Mouse (Mus musculus) regulatory T cell (primary cell): ENCODE data around the gene Cbr2.

ENCODE experiments used
- in situ Hi-C: fragments of 300-600 bp; cut with MboI, MseI; formaldehyde crosslinking; loops from one replicate; pipeline ENCODE4 v1.15.1; 2025; ENCODE audit warnings: high pct_unique_total_duplicates

The Cbr2 gene

DNA sequence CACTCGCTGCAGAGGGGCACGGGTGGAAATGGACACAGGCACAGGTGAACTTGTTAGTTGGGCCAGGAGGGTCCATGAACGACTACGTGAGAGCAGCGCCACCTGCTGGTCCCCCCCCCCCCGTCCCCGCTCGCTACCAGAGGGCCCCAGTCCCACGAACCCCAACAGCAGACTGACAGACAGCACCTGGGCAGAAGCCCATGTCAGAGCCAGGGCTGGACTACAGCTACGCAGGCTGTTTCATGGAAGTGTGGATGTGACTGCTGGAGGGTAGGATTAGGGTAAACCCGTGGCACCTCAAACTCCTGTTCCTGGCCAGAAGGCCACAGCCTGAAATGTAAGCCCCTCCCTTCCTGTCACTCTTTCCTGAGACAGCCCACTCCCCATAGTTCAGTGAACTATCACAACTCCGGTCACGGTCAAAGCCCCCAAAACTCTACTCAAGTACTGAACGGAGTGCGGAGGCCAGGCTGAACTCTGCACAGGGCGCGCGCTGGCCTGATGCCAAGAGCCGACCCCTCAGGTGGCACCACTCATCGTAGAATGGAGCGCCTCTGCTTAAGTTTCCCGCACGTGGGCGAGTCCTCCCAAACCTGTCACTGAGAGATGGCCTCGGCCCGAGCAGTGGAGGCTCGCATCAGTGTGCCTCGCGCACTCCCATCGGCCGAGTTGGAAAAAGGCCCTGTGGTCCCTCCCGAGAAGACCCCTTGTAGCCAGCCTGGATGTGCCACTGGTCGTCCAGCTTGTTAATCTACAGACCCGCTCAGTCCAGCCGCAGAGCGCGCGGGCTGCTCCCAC, 18.9 kb downstream of the Cbr2 start:
- in situ Hi-C loops, result loop anchor here (5.0 kb wide), 1 partner anchor 91 kb away; no protein-coding TSS in a partner anchor

DNA sequence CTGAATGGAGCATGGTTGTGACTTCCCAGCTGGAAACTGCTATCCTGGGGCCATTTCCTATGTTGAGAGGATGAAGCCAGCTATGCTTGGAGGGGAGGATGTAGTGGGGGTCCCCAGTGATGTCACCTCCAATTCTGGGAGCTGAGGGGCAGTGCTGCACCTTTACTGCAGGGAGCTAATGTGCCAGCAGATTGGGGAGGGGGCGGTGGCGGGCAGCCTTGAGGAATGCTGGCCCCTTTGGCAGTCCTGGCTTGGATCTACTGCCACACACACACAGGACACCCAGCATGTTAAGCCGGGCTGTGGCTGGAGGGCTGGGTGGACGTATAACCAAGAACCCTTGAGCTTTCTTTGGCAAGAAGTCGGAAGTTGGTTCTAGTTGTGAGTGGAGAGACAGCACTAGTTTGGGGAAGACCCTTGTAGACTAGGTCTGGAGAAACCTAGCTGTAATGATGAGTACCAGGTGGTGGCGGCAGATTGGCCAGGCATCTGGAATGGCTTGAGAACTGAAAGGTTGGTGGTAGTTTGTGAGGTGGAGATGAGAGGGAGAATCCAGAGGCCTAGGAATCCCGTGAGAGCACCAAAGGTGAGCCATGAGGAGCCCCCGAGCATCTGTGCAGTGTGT, 19.8 kb downstream of the Cbr2 start:
- in situ Hi-C loops, result loop anchor here (5.0 kb wide), 1 partner anchor 90 kb away; no protein-coding TSS in a partner anchor

DNA sequence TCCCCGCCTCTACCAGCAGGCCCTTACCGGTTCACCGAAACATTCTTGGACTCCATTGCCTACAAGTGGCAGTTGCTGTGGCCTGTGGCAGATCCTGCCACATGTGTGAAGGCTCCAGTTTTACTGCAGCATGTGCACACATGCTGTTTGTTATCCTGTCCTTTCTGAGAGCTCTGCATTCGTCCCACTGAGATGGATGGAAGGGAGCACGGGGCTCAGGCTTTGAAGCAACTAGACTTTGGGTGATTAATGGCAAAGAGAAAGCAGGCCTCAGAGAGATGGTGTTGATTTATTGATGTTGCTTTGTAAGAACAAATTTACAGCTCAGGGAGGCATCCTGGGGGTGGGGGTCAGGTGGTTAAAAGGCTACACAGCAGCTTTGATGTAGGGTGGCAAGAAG, 21.2 kb downstream of the Cbr2 start:
- in situ Hi-C loops, result loop anchor here (5.0 kb wide), 1 partner anchor 88 kb away; no protein-coding TSS in a partner anchor

DNA sequence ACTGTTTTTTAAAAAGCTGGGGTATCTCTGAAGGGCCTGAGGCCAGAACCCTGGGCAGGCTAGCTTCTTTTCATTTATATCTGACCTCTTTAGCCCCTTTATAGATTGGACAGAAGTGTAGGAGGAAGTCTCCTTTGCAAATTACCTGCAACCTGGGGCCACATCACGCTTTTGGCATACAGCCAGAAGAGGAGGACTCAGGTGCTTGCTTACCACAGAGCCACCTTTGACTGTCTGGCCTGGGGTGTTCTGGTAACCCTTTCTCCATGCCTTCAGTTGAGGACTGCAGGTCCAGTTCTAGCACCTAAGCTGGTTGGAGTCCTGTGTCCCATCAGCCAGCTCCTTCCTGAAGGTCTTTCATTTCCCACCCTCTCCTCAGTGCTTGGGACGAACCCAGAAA, 22.4 kb downstream of the Cbr2 start:
- in situ Hi-C loops, result no loop called here

DNA sequence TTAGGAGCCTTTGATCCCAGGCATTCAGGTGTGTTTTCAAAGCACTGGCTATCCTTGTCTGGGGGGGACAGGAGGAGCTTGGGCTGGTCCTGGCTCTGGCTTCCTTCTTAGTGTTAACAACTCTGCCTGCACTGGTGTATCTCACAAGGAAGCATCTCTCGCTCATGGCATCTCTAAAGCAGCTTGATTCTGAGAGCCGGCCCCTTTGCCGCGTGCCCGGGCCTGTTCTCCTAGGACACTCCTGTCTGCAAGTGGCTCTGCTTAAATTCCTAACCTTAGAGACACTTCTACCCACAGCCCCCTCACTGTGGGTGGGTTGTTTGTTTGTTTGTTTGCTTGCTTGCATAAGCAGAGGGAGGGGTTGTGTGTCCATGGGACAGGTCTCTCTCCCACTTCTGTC, 23.9 kb downstream of the Cbr2 start:
- in situ Hi-C loops, result no loop called here

DNA sequence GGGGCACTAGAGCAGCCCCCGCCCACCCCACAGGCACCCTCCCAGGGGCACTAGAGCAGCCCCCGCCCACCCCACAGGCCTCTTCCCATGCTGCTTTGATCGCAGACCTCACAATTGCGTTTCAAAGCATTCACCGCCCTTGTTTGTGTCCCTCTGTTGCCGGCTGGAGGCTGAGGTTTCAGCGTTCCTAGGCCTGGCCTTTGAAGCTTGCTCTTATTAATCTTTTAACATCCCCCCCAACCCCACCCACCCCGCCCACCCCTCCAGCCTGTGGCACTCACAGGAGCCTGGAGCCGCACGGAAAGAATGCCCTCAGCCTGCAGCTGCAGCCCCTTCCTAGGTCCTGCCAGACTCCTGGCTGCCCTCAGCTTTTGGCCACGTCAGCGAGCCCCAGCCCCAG, 24.7 kb downstream of the Cbr2 start:
- in situ Hi-C loops, result no loop called here

DNA sequence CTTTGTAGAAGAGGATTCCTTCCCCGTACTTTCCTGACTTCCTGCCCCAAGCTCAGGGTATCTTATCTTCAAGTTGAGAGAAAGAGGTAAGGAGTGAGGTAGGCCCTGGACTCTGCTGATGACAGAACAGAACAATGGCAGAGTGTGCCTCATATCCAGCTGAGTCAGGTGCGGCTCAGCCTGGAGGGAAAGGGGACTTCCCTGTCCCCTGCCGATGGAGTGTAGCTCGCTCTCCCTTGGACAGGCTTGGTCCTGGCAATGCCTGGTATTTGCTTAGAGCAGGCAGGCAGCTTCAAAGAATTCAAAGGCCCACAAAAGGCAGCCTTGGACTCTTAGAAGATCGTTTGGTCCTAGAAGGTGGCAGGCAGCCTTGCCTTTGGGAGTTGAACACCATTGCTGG, 25.8 kb downstream of the Cbr2 start:
- in situ Hi-C loops, result no loop called here

DNA sequence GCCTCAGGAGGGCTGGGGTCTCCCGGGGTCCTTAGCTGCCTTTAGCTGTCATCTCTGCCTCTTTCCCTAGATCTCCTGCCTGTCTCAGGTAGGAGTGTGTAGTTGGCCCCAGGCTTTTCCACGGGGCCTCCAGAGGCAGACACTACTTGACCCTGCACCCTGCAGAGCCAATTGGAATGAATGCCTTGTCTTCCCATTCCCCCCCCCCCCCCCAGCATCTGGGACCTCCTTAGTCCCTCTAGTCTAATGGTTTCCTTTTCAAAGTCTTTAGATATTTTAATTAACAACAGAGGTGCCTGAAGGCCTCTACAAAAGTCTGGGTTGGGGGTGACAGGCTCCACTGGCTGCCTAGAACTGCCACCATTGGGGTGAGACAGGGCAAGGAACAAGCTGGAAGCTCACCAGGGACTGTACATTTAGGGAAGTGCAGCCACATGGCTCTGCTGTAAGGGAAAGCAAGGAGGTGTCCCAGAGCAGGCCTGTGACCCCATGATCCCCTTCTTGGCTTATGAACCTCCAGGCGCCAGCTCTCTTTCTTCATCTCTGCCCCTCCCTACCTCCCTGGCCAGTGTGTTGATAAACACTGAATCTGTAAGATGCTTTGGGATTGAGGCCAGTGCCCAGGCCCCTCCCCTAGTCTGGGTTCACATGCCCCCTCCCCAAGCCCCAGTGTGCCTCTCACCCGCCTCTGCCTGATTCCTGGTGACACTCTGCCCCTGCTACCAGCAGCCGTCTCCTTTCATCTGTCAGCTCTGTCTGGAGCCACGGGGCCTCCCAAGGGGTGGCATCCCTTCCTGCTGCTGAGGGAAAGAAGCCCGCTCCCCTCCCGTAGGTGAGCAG, 27.2 kb downstream of the Cbr2 start:
- in situ Hi-C loops, result no loop called here

DNA sequence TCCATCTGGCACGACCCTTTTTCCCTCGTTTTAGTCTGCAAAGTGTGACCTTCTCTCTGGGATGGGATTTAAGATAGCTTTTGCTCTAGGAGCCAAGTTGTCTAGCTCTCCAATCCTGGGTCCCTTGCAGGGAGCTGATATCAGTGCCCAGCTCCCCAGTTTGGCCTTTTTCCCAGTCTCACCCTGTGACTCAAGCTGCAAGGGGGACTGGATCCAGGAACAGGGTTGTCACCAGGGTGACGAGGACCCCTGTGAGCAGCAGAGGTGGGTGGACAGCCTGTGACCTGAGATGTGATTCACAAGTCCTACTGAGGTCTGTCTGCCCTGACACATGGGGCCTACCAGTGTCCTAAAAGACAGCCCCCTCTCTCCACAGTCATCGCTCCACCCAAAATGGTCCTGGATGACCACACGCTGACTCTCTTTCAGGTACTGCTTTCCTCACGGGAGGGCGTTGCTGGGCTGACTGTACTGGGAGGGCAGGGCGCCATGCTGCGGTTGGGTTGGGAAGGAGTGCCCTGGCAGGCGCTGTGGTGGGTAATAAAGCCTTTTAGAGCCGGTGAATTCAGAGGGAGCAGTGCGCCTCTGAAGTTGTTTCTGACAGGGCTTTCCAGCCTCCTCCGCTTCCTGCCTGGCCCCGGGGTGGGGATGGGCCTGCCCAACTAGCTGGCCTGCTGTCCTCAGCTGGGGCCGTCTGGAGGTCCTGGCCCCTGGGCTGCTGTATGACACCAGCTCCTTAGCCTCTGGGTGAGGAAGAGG, 28.0 kb downstream of the Cbr2 start:
- in situ Hi-C loops, result no loop called here

DNA sequence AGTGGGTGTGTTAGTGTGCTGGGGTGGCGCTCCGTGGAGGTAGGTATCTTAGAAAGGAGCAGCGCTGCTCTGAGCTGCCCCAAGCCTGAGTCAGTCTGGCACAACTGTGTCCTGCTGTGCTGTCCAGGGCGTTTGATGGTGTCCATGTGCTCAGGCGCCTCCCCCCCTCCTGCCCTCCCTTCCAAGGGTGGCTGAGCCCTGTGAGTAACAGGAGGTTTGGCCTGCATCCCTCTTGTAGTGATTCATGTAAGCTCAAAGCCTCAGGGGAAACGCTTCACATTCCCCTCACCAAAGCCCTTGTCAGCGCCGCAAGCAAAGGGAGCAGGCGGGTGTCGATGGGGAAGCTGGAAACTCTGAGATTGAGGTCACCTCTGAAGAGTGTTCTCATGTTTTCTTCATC, 34.2 kb downstream of the Cbr2 start:
- in situ Hi-C loops, result no loop called here

DNA sequence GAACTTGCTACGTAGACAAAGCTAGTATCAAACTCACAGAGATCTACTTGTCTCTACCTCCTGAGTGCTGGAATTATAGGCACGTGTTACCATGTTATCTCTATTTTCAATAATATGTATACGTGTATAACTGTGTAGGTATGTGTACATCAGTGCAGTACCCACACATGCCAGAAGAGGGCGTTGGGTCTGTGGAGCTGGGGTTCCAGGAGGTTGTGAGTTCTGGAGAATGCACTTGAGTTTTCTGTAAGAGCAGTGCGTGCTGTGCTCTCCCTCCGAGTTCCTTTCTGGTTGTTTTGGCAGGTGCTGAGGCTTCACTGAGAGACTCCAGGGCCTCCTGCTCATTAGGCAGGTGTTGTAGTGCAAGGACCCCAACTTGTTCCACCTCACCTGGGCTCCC, 35.3 kb downstream of the Cbr2 start:
- in situ Hi-C loops, result no loop called here

DNA sequence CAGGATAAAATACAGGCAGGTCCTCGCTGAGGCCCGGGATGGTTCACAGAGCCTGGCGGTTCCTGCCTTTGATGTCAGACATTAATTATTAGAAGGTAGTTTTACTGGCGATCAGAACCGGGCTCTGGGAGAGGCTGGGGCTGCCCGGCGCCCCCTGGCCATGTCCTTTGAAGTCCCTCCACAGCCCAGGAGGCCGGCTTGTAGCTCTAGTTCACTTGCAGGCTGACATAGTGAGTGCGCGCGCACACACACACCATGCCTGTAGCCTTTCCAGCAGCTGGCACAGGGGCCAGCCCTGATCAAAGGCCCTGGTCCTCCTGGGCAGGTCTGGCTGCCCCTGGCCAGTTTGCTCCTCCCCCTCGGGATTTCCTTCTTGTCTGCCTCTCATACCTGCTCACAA, 36.3 kb downstream of the Cbr2 start:
- in situ Hi-C loops, result no loop called here

DNA sequence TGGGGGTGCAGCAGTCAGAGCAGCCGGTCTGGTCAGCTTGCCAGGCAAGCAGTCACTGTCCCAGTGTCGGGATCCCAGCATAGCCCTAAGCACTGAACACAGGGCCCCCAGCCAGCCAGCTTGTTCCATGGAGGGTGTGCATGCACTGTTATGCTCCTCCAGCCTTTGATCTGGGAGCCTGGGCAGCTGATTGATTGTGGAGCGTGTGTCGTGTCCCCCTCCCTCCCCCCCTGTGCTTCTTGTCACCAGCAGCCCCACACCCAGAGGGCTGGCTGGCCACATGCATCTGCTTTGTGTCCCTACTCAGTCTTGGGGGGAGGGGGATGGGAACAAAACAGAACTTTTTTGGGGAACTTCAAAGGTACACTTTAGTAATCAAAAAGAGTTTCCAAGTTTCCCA, 36.7 kb downstream of the Cbr2 start:
- in situ Hi-C loops, result no loop called here

DNA sequence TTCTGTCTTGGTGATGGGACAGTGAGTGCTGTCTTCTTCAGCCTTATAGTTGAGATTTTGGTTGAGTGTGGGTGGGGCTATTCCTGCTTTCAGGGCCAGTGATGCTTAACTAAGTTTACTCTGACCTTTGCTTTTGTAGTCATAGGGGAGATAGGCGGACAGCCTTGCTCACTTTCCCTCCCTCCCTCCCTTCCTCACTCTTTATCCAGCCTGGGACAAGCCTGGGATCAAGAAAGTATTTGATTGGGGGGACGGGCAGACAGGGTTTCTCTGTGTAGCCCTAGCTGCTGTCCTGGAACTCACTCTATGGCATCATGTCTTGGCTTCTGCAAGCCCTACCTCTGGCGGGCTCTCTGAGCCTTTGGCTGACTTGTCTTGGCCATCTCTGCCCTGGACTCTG, 38.5 kb downstream of the Cbr2 start:
- in situ Hi-C loops, result no loop called here

DNA sequence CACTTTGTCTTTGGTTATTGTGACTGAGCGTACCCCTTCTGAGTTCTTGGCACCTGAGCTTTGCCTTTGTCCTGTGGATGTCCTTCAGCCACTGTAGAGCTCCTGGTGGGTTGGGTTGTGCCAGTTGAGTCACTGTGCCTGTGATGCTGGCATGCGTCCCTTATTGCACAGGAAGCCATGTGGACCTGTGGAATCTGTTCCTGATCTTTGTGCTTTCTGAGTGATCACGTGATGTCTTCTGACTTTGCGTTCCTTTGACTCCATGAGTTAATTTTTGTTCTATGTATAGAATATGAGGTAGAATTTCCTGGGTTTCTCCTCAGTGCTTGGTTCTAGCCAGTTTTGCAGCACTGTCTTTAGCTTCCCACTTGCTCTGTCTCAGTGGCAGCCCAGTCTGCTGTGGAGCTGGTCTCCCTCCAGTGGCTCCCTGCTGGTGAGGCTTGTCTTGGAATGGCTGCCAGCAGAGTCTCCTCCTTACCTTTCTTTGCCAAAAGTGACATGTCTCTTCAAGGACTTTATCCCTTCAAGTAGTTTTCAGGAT, 39.4 kb downstream of the Cbr2 start:
- in situ Hi-C loops, result no loop called here

DNA sequence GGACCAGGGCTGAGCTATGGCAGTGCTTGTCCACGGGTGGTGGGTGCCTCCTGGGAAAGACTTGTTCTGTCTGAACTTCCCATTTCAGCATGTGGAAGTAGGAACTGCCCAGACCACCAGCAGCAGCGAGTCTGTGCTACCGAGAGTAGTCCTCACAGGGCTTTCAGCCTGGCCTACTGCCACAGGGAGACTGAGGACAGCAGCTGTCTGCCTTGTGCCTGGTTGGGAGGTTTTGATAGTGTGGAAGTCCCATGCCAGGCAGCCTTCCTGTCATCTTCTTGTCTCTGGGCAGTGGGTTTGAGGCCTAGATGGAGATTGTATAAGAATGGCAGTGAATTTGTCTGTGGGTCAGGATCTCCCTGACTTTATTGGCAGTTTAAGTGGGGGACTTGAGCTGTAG, 42.5 kb downstream of the Cbr2 start:
- in situ Hi-C loops, result no loop called here

DNA sequence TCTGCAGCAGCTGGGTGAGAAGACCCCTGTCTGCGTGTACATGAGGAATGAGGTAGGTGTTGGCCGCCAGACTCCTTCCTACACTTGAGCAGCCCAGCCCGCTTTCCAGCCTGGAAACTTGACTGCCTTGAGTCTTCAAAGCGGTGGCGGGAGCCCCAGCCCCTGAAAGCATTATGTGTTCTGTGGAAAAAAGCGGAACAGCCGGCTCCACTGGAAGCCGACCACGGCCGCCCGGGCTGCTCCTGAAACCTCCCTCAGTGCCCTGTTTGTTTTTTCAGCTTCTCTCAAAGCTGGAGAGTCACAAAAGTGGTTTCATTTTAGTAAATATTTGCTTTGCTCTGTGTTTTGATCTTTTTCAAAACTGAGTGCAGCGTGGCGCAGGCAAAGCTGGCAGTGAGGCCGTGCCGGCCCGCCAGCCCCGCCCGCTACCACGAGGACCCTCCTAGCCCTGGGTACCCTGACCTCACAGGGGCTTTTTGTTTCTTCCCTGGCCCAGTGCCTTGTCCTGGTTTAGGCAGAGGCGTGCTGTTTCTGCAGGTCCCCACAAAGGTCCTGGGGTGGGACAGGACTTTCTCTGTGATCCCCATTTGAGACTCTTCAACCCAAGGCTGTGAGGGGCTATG, 45.2 kb downstream of the Cbr2 start:
- in situ Hi-C loops, result no loop called here

DNA sequence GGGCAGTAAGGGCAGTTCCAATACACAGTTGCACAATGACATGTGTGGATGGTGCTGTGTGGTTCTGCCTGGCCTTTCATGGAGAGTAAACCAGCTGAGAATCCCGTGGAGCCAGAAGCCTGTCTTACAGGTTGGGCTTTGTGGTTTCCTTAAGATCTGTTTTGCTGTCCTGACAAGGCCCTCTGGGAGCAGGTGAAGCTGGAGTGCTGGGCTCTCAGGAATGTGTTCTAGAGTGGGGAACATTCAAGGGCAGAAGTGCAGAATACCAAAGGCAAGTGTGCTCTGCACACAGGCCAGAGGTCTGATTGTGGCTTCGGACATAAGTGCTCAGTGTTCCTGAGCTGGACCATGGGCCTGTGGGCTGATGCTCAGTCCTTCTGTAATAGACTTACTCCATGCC, 47.3 kb downstream of the Cbr2 start:
- in situ Hi-C loops, result no loop called here

DNA sequence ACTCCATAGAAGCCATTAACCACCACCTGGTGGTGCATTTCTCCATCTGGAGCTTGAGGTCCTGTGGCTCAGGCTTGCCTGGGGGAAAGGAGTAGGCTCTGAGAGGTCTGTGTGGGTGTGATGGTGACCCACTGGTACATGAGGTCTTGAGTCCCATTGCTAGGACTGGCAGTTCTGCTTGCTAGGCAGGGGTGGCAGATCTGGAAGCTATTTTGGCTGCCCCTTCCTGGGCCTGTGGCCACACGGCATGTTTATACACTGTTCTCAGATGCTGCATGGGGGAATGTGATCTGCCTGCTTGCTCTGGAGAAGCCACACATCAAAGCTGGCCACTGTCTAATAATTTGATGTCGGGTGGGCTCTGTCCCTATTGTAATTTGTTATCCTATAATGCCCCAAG, 47.8 kb downstream of the Cbr2 start:
- in situ Hi-C loops, result no loop called here

DNA sequence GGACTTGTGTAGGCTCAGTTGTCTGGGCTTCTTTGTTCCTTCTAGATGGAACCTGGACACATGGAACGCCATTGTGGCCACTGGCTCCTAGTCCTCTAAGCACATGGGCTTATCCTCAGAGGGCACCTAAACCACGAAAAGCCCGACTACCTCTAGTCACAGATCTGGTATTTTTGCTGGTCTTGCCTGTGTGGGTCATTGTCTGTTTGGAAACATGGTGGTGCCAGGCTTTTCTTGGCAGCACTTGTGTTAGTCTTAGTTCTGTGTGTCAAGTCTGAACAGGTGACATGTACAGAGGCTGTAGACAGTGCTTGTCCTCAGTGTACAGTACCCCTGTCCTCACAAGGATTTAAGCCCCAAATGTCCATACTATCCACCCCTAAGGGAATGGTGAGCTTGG, 48.4 kb downstream of the Cbr2 start:
- in situ Hi-C loops, result no loop called here

DNA sequence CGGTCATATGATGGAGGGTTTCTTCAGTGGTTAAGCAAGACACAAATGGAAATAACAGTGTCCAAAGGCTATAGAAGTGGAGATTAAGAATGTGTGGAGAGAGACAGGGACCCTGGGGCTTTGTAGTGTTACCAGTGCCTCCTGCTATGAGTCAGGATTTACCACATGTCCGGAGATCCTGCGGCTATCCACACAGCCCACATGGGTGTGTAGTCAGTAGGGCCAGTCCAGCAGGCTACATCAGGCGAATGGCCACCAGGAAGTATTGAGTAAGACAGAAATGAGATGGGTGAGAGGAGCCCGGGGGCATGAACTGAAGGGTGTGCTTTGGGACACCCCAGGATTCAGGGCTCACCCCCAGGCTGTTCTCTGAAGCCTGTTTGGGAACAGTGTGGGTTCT, 49.2 kb downstream of the Cbr2 start:
- in situ Hi-C loops, result no loop called here
